Mouse (Mus musculus): ENCODE measurements around the gene Olfr299. TPM values are rescaled to one million over a fixed set of nuclear protein-coding genes. Genes with fewer than 3 reads are reported as not detected.

Olfr299 gene
- not detected in 2 replicates for polyA plus RNA-seq (2016; fragmentation: Nextera tagmentation; extraction: Ambion mirVana)

- no peaks in the 10 kb centered on the region for H3K4me1 ChIP-seq
- no peak within 1 kb of the TSS for H3K4me3 ChIP-seq
- H3K9me3 ChIP-seq: no peaks in the 10 kb centered on the region
- no peaks in the 10 kb centered on the region for H3K27me3 ChIP-seq
- no peaks in the 10 kb centered on the region for H3K36me3 ChIP-seq
- no peak within 1 kb of the TSS for H3K9ac ChIP-seq (replicated peaks)
- no peak for ATAC-seq (ENCODE audit: low FRiP score, low read depth)
- no peak within 1 kb of the TSS for H3K4me2 ChIP-seq (replicated peaks)
- 81% methylated on average over 1 of the region's 1 CpGs for WGBS
- no peak within 1 kb of the TSS for H3K27ac ChIP-seq (replicated peaks)
Observed at GRCm38 (mm10) chr7:86459621-86460020, at the start of gene Olfr299. Gene Olfr299, plus strand, starts transcription at chr7:86459921.

- Histone ChIP-seq H3K36me3 (no peaks in the 10 kb centered on the region), H3K4me3 (no peak within 1 kb of the TSS), H3K9me3 (no peaks in the 10 kb centered on the region), H3K27me3 (no peaks in the 10 kb centered on the region), H3K27ac (replicated peaks) (no peak within 1 kb of the TSS), H3K9ac (replicated peaks) (no peak within 1 kb of the TSS), H3K4me2 (replicated peaks) (no peak within 1 kb of the TSS), H3K4me1 (no peaks in the 10 kb centered on the region)
- 81% methylated on average over 1 of the region's 1 CpGs for WGBS
- no peak for ATAC-seq (ENCODE audit: low FRiP score, low read depth)
Observed at GRCm38 (mm10) chr7:86492384-86492783, 32.7 kb downstream of the Olfr299 start, which contains the start of gene Olfr298. Gene Olfr298, minus strand, starts transcription at chr7:86492484.

Other genes starting within 250 kb of the Olfr299 start
- not detected in 2 replicates for gene Vmn2r76, start 213.6 kb upstream of the Olfr299 start, polyA plus RNA-seq (2016; fragmentation: Nextera tagmentation; extraction: Ambion mirVana)
- gene Olfr310, start 182.7 kb upstream of the Olfr299 start, polyA plus RNA-seq (2016; fragmentation: Nextera tagmentation; extraction: Ambion mirVana): not detected in 2 replicates
- not detected in 2 replicates for gene Olfr309, start 146.2 kb upstream of the Olfr299 start, polyA plus RNA-seq (2016; fragmentation: Nextera tagmentation; extraction: Ambion mirVana)
- gene Olfr308, start 134.3 kb upstream of the Olfr299 start, polyA plus RNA-seq (2016; fragmentation: Nextera tagmentation; extraction: Ambion mirVana): not detected in 2 replicates
- gene Olfr307, start 122.3 kb upstream of the Olfr299 start, polyA plus RNA-seq (2016; fragmentation: Nextera tagmentation; extraction: Ambion mirVana): not detected in 2 replicates
- gene Olfr305, start 93.0 kb upstream of the Olfr299 start, polyA plus RNA-seq (2016; fragmentation: Nextera tagmentation; extraction: Ambion mirVana): not detected in 2 replicates
- not detected in 2 replicates for gene Olfr304, start 73.3 kb upstream of the Olfr299 start, polyA plus RNA-seq (2016; fragmentation: Nextera tagmentation; extraction: Ambion mirVana)
- not detected in 2 replicates for gene Olfr303, start 62.1 kb upstream of the Olfr299 start, polyA plus RNA-seq (2016; fragmentation: Nextera tagmentation; extraction: Ambion mirVana)
- gene Olfr301, start 56.1 kb upstream of the Olfr299 start, polyA plus RNA-seq (2016; fragmentation: Nextera tagmentation; extraction: Ambion mirVana): not detected in 2 replicates
- not detected in 2 replicates for gene Olfr298, start 32.6 kb downstream of the Olfr299 start, polyA plus RNA-seq (2016; fragmentation: Nextera tagmentation; extraction: Ambion mirVana)
- not detected in 2 replicates for gene Olfr297, start 60.0 kb downstream of the Olfr299 start, polyA plus RNA-seq (2016; fragmentation: Nextera tagmentation; extraction: Ambion mirVana)
- gene Olfr295, start 123.9 kb downstream of the Olfr299 start, polyA plus RNA-seq (2016; fragmentation: Nextera tagmentation; extraction: Ambion mirVana): not detected in 2 replicates
- gene Olfr294, start 156.7 kb downstream of the Olfr299 start, polyA plus RNA-seq (2016; fragmentation: Nextera tagmentation; extraction: Ambion mirVana): not detected in 2 replicates
- not detected in 2 replicates for gene Olfr293, start 189.1 kb downstream of the Olfr299 start, polyA plus RNA-seq (2016; fragmentation: Nextera tagmentation; extraction: Ambion mirVana)
- not detected in 2 replicates for gene Olfr292, start 228.4 kb downstream of the Olfr299 start, polyA plus RNA-seq (2016; fragmentation: Nextera tagmentation; extraction: Ambion mirVana)

All from midbrain, embryonic 12.5 days (tissue).